Mouse (Mus musculus) v-Abl transformed pro-B cells (cell line): ENCODE data around the gene Shld2.
"Not testable (repeated sequence)": the region's sequence is repeated elsewhere in the genome, so short reads cannot be mapped to it uniquely, and the experiment has no call there.

Source experiments
- in situ Hi-C, 2 experiments: fragments of 400-800 bp; cut with MboI; formaldehyde crosslinking; loops; one replicate each; pipeline ENCODE4 v1.15.1; 2025; ENCODE audit not compliant: unreplicated experiment in 2 of 2

Shld2 gene

GRCm38 (mm10) chr14:34293641-34294040 lies 16.7 kb downstream of the Shld2 start:
- in situ Hi-C loops = loop anchor here in 1 of 2 experiments (25.0 kb wide), 1 partner anchor 469 kb away; no protein-coding TSS in a partner anchor

DNA sequence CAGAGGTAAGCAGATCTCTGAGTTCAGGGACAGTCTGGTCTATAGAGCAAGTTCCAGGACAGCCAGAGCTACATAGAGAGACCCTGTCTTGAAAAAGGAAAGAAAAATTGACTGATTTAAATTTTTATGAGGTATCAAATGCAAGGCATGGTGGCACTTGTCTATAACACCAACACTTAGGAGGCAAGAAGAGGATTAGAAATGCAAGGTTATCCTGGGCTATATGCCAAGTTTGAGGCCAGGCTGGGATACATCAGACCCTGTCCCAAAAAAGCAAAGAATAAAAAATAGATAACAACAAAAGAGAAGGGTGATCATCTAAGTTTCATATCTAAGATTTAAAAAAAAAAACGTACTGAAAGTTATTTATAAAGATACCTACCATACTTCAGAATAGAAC lies 20.1 kb downstream of the Shld2 start:
- in situ Hi-C loops = loop anchor here in 1 of 2 experiments (25.0 kb wide), 1 partner anchor 472 kb away; no protein-coding TSS in a partner anchor

GRCm38 (mm10) chr14:34289259-34290015 lies 20.9 kb downstream of the Shld2 start:
- in situ Hi-C loops = loop anchor here in 1 of 2 experiments (25.0 kb wide), 1 partner anchor 473 kb away; no protein-coding TSS in a partner anchor

DNA sequence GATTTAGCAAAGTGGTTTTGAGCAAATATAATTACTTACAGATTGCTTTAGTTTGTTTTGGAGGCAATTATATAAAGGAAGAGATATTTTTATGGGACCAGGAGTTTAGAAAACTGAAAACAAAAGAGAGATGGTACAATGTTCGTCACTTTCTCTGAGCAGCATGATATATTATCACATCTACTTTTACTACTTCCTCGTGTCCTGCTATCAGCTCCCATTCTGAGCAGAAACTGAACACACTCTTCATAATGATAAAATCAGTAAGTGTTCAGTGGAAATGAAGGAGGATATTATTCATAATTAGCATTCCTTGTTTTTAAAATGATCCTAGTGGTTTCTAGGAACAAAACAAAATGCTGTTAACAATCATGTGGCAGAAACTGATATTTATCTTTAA lies 21.9 kb downstream of the Shld2 start:
- in situ Hi-C loops = loop anchor here in 1 of 2 experiments (25.0 kb wide), 1 partner anchor 474 kb away; no protein-coding TSS in a partner anchor

DNA sequence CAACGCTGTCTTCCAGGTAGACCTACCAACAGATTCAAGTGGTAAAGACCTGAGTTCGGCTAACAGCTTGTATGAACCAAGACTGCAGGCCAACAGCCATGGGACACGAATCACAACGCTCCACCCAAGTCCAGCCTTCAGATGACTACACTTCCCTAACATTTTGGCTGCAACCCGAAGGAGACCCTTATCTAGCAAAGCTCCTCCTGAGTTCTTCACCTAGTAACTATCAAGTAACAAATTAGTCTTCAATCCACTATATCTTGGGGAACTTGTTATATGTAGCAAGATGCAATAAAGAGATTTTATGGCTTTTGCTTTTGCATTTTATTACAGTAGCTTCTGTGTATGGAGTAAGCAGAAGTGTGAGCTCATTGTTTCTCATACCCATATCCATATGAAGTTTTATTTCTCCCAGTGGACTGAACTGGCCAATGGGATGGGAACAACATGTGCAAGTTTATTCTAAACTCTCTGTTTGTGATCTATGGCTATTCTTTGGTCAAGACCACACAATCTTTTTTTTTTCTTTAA lies 28.5 kb downstream of the Shld2 start:
- in situ Hi-C loops = loop anchor here in 1 of 2 experiments (25.0 kb wide), 1 partner anchor 480 kb away; no protein-coding TSS in a partner anchor

- in situ Hi-C loops = loop anchor here in 1 of 2 experiments (25.0 kb wide), 1 partner anchor 482 kb away; no protein-coding TSS in a partner anchor
Observed at GRCm38 (mm10) chr14:34280798-34281197, 29.5 kb downstream of the Shld2 start.

- in situ Hi-C loops = loop anchor here in 1 of 2 experiments (25.0 kb wide), 1 partner anchor 483 kb away; no protein-coding TSS in a partner anchor
Observed at GRCm38 (mm10) chr14:34279726-34280125, 30.6 kb downstream of the Shld2 start.

DNA sequence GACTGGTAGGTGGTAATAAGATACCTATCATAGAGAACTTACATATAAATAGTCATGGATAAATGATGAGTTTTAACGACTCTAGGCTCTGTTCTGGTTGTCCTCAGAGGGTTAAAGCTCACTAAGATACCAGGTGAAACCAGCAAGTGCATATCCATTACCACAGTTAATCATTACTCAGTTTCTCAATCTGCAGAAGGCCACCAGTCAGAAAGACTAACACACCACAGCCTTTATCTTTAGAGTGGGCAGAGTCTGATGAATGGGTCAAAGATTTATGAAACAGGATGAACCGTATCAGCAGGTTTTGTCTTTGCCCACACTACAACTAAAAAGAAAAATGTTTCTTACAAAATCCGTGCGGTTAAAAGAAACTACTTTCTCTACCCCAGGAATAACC lies 35.1 kb downstream of the Shld2 start:
- in situ Hi-C loops = loop anchor here in 1 of 2 experiments (25.0 kb wide), 1 partner anchor 487 kb away; no protein-coding TSS in a partner anchor

DNA sequence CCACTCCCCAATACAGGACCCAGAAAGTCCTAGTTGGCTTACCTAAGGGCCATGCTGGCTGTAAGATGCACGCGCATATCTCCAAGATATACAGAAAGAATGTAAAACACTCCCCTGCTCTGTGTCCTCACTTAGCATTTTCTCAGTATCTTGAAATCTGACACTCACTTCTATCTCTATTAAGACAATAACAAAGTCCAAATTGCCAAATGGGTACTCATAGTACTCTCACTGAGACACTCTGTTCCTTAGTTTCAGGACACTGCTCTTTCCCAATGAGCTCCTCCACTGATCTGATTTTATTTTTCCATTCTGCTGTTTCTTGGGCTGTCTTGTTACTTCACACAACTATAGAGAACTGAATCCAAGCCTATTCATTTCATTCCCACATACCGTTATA lies 36.2 kb downstream of the Shld2 start:
- in situ Hi-C loops = loop anchor here (5.0 kb wide), 5 partner anchors 48 to 298 kb away; no protein-coding TSS in a partner anchor

GRCm38 (mm10) chr14:34273280-34273679 lies 37.0 kb downstream of the Shld2 start:
- in situ Hi-C loops = loop anchor here (5.0 kb wide), 5 partner anchors 49 to 299 kb away; no protein-coding TSS in a partner anchor

DNA sequence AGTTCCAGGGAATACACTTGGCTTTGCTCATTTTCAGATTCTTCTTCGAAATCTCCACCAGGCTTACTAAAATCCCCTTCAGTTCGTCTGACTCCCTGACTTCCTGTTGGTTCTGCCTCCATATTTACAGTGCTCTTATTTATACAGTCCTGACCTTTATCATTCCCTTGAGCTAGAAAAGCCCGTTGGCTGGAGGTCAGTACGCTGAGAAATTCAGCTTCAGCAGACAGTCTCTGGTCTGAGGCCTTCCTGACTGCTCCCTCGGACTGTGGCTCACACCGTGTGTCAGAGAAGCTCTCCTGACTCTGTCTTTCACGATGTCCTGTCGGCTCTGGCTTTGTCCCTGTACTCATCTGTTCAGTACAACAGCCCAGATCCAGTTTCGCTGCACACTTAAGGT lies 42.2 kb downstream of the Shld2 start:
- in situ Hi-C loops = no loop called here

DNA sequence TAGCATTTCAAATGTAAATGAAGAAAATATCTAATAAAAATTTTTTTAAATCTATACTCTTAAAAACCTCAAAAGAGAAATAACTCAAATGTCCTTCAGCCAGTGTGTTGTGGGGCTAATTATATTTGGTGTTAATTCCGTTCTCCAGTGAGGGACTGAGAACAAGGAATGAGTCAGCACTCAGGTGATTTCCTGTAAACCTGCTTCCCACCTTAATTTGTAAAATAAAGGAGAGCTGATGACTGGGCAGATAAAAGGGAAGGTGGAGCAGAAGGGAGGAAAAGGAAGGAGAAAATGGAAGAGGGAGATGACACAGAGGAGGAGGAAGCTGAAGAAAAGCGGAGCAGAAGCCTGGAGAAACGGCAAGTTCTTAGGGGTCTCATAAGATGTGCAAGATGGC lies 51.8 kb downstream of the Shld2 start:
- in situ Hi-C loops = not testable (repeated sequence)

- in situ Hi-C loops = no loop called here
Observed at GRCm38 (mm10) chr14:34253261-34253660, 57.0 kb downstream of the Shld2 start.

DNA sequence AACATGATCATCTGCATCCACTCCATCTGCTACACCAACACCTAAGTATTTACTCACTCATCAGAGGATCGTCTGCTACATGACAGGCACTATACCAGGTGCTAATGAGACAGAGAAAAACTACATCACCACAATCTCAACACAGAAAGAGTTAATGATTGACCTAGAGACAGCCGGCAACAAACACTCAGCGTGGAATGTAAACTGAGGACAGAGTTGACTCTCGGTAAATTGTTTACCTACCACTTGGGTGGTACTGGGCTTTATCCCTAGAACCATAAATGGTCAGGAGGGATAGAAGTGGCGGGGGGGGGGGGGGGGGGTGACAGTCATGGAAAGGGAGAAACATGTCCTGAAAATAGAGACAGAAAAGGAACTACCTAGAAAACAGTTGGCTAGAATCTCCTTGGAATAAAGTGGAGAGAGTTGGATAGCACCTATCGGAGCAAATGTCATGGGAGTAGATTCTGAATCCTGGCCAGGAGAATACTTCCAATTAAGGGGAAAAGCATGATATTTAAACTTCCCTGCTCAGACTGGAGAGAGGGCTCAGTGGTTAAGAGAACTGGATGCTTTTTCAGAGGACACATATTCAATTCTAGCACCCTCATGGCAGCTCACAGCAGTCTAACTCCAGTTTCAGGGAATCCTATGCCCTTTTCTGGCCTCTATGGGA lies 57.7 kb downstream of the Shld2 start:
- in situ Hi-C loops = no loop called here

- in situ Hi-C loops = no loop called here
Observed at GRCm38 (mm10) chr14:34240676-34241075, 69.6 kb downstream of the Shld2 start.

DNA sequence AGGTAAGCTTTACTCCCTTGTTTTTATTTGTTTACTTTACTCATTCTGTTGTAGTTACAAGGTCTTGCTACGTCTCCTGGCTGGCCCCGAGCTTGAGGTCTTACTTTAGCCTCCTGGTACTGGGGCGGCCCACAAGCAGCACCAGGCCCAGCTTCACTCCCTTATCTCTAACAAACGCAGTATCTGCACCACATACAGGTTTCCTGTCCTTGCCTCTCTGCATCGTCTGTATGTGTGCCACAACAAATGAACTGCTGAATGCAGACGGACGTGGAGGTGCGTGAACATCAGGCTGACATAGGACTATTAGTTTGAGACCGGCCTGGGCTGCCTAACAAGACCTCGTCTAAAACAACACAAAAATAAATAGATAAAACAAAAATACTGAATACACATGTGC lies 70.0 kb downstream of the Shld2 start:
- in situ Hi-C loops = no loop called here

DNA sequence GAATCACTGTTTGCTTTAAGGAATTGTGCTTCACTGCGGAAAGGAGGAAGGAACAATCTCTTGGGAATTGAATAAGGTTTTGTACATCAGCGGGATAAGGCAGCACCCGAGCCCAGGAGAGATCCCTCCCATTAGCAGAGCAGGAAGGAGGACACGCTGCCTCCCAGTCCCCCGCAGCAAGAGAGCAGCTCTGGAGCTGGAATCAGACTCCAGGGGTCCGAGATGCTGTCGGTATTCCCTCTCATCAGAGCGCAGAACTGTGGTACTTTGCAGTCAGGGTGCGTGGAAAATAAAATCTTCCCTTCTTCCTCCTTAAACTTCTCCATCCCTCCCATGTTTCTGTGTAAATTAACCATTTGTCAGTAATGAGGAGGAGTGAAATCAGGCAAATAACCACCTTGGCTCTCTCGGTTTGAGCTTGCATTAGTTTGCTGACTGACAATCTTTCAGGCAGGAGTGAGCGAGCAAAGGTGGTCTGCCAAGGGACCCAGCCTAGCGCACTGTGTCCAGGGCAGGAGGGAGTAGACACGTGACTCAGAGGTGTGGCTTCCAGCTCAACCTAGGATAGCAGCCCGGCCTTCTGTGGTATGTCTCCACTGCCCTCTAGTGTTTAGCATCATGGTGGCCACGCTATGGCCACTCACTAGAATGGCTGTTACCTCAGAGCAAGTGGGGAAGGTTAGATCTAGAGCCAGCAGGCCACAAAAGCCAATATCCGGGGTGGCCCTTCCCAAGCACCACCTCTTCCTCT lies 75.5 kb downstream of the Shld2 start:
- in situ Hi-C loops = no loop called here

DNA sequence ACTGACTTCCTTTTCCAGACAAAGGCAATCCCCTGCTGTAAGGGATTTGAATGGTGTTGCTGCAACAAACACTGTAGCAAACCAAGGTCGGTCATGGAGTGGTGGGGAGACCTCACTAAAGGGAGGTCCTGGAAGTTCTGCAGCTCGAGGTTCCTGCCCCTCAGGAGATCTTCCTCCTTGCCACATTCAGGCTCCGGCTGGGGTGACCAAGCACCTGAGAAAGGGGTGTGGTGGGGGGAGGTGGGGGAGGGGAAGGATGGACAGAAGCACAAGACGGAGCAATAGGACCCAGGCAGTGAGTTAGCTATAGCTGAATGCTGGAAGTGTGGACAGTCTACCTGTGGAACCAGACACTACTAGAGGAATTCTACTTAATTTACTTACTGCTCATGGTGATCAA lies 76.4 kb downstream of the Shld2 start:
- in situ Hi-C loops = no loop called here

- in situ Hi-C loops = no loop called here
Observed at GRCm38 (mm10) chr14:34232866-34233680, 77.2 kb downstream of the Shld2 start.
